12 mouse cellular contexts compared by ENCODE assay signal in genomic region chr9:57901197-57901596, GRCm38 (mm10). TPM values are rescaled to one million over a fixed set of nuclear protein-coding genes. Genes with fewer than 3 reads are reported as not detected.
DNase-seq lines count a peak whose midpoint lies in the region; ATAC-seq and TF ChIP-seq lines count a peak whose summit lies in the region.
"Had no signal": no experiment of that assay in that cellular context is flagged by ENCODE, and none has a peak within 500 bp of the region (broad histone marks: within the 10 kb centered on the region; RNA-seq: fewer than 3 reads in every experiment).

No protein-coding gene starts in this region.

- no peak overlapping the region for H3K27ac ChIP-seq in liver, embryonic 12.5 days
- peak overlapping the region; percentile 86 for H3K27ac ChIP-seq in hindbrain, embryonic 13.5 days
- H3K27ac ChIP-seq in neural tube, embryonic 14.5 days (ENCODE audit: low read depth, low read length): peak overlapping the region; percentile 66
- no peak overlapping the region for H3K27ac ChIP-seq in stomach, postnatal 0 days (replicated peaks)
- H3K27ac ChIP-seq: embryonic facial prominence, embryonic 12.5 days had no signal

- no peak for TF ChIP-seq EP300 in stomach, postnatal 0 days (optimal IDR thresholded peaks at IDR 0.05)

- WGBS in liver, embryonic 12.5 days (ENCODE audit: insufficient replicate concordance): 37% methylated on average over 9 of the region's 9 CpGs
- WGBS in hindbrain, embryonic 13.5 days: 19% methylated on average over 9 of the region's 9 CpGs
- WGBS in neural tube, embryonic 14.5 days: 11% methylated on average over 9 of the region's 9 CpGs
- WGBS in stomach, postnatal 0 days: 29% methylated on average over 9 of the region's 9 CpGs

- DNase-seq in liver: no peak
- DNase-seq in embryo, embryonic 11 days: peak; percentile 23
- DNase-seq in stomach, postnatal 0 days (ENCODE audit: low spot score): no peak
- DNase-seq: gastrocnemius, postnatal 10 days; kidney, adult 2 months had no signal

- no peaks in the 10 kb centered on the region for H3K36me3 ChIP-seq in liver, embryonic 12.5 days
- no peaks in the 10 kb centered on the region for H3K36me3 ChIP-seq in hindbrain, embryonic 13.5 days
- no peaks in the 10 kb centered on the region for H3K36me3 ChIP-seq in neural tube, embryonic 14.5 days (ENCODE audit: control insufficient read depth, insufficient read depth, low read length)
- H3K36me3 ChIP-seq in stomach, postnatal 0 days (ENCODE audit: control insufficient read depth, insufficient read depth, low read length): no peaks in the 10 kb centered on the region
- H3K36me3 ChIP-seq: embryonic facial prominence, embryonic 12.5 days had no signal

- no peak for ATAC-seq in liver, embryonic 12.5 days
- ATAC-seq in hindbrain, embryonic 13.5 days (ENCODE audit: low FRiP score): no peak; the same call in 1 of the 2 replicates
- peak; percentile 54; the same call in 1 of the 2 replicates for ATAC-seq in neural tube, embryonic 14.5 days (ENCODE audit: low read depth)
- ATAC-seq in erythroid progenitor cell, adult 5-6 weeks (replicated peaks; ENCODE audit: low FRiP score, poor library complexity, severe bottlenecking): no peak
- no peak for ATAC-seq in activated CD4-positive, CD25-positive, alpha-beta regulatory T cell, adult 4 months
- no peak for ATAC-seq in stomach, postnatal 0 days (ENCODE audit: low FRiP score, low TSS enrichment)
- ATAC-seq: lung, postnatal 0 days had no signal

- no peak overlapping the region for H3K4me3 ChIP-seq in liver, embryonic 12.5 days
- H3K4me3 ChIP-seq in hindbrain, embryonic 13.5 days: no peak overlapping the region
- no peak overlapping the region for H3K4me3 ChIP-seq in neural tube, embryonic 14.5 days (ENCODE audit: low read depth, low read length)
- H3K4me3 ChIP-seq in stomach, postnatal 0 days (ENCODE audit: low read depth, low read length): no peak overlapping the region
- H3K4me3 ChIP-seq: embryonic facial prominence, embryonic 12.5 days had no signal

- H3K4me2 ChIP-seq in liver, embryonic 12.5 days: peak overlapping the region; percentile 11
- H3K4me2 ChIP-seq in hindbrain, embryonic 13.5 days: peak overlapping the region; percentile 39
- peak overlapping the region; percentile 12 for H3K4me2 ChIP-seq in neural tube, embryonic 14.5 days (ENCODE audit: low read depth, low read length)
- H3K4me2 ChIP-seq in stomach, postnatal 0 days (replicated peaks; ENCODE audit: low read depth): no peak overlapping the region
- H3K4me2 ChIP-seq: embryonic facial prominence, embryonic 12.5 days had no signal

- no peak overlapping the region for H3K9ac ChIP-seq in liver, embryonic 12.5 days
- H3K9ac ChIP-seq in hindbrain, embryonic 13.5 days: peak overlapping the region; percentile 19; the same call in 1 of the 2 replicates
- peak overlapping the region; percentile 17; the same call in 1 of the 2 replicates for H3K9ac ChIP-seq in neural tube, embryonic 14.5 days (replicated peaks; ENCODE audit: low read depth, low read length)
- H3K9ac ChIP-seq in stomach, postnatal 0 days (ENCODE audit: low read length): no peak overlapping the region
- H3K9ac ChIP-seq: embryonic facial prominence, embryonic 12.5 days had no signal

- no peaks in the 10 kb centered on the region for H3K27me3 ChIP-seq in liver, embryonic 12.5 days (replicated peaks)
- no peaks in the 10 kb centered on the region for H3K27me3 ChIP-seq in hindbrain, embryonic 13.5 days
- H3K27me3 ChIP-seq in neural tube, embryonic 14.5 days (ENCODE audit: control insufficient read depth, insufficient read depth, low read length): no peaks in the 10 kb centered on the region
- no peaks in the 10 kb centered on the region for H3K27me3 ChIP-seq in stomach, postnatal 0 days (ENCODE audit: control insufficient read depth, insufficient read depth, low read length)
- H3K27me3 ChIP-seq: embryonic facial prominence, embryonic 12.5 days had no signal

- no peaks in the 10 kb centered on the region for H3K4me1 ChIP-seq in liver, embryonic 12.5 days
- H3K4me1 ChIP-seq in hindbrain, embryonic 13.5 days (replicated peaks): peaks cover 18% of the 10 kb centered on the region
- H3K4me1 ChIP-seq in neural tube, embryonic 14.5 days (ENCODE audit: control insufficient read depth, insufficient read depth, low read length): peaks cover 7% of the 10 kb centered on the region; the same call in 1 of the 2 replicates
- no peaks in the 10 kb centered on the region for H3K4me1 ChIP-seq in stomach, postnatal 0 days (replicated peaks; ENCODE audit: control insufficient read depth, insufficient read depth)

- no peak for TF ChIP-seq CTCF in stomach, postnatal 0 days (IDR thresholded peaks at IDR 0.05; ENCODE audit: low read depth)

- H3K9me3 ChIP-seq in liver, embryonic 12.5 days (replicated peaks): no peaks in the 10 kb centered on the region
- no peaks in the 10 kb centered on the region for H3K9me3 ChIP-seq in hindbrain, embryonic 13.5 days
- H3K9me3 ChIP-seq in neural tube, embryonic 14.5 days (ENCODE audit: control insufficient read depth, low read length): no peaks in the 10 kb centered on the region
- H3K9me3 ChIP-seq in stomach, postnatal 0 days (ENCODE audit: control insufficient read depth, low read length): no peaks in the 10 kb centered on the region
- H3K9me3 ChIP-seq: embryonic facial prominence, embryonic 12.5 days had no signal

RNA-seq across cellular contexts. Expression of gene Ubl7, which starts 9.6 kb away (rescaled TPM):
- 69.3 and 69.8 TPM in 2 replicates for polyA plus RNA-seq in liver, embryonic 12.5 days (2016; fragmentation: Nextera tagmentation; extraction: Ambion mirVana)
- 165 and 173 TPM in 2 replicates for polyA plus RNA-seq in hindbrain, embryonic 13.5 days (2015; fragmentation: Nextera tagmentation; extraction: Ambion mirVana)
- polyA plus RNA-seq in neural tube, embryonic 14.5 days (2014; fragmentation: Nextera tagmentation; extraction: Ambion mirVana): 157 and 164 TPM in 2 replicates
- total RNA-seq in erythroid progenitor cell, adult 5-6 weeks (2015; ENCODE audit: low replicate concordance): 16.2 and 33.1 TPM in 2 replicates
- total RNA-seq in erythroid progenitor cell, adult 5-6 weeks (2017; ENCODE audit: low replicate concordance): 13.8 and 15.0 TPM in 2 replicates
- polyA plus RNA-seq in activated CD4-positive, CD25-positive, alpha-beta regulatory T cell, adult 4 months (2017; shearing (Covaris generic)): 100 to 1,000 TPM; 119 to 137 TPM
- polyA plus RNA-seq in stomach, postnatal 0 days (2015; fragmentation: Nextera tagmentation; extraction: Ambion mirVana): 93.1 and 94.6 TPM in 2 replicates

RNA-seq across cellular contexts. Expression of gene Sema7a, which starts 38.7 kb away (rescaled TPM):
- polyA plus RNA-seq in liver, embryonic 12.5 days (2016; fragmentation: Nextera tagmentation; extraction: Ambion mirVana): not detected in 2 replicates
- 2.9 and 4.2 TPM in 2 replicates for polyA plus RNA-seq in hindbrain, embryonic 13.5 days (2015; fragmentation: Nextera tagmentation; extraction: Ambion mirVana)
- 5.6 and 7.2 TPM in 2 replicates for polyA plus RNA-seq in neural tube, embryonic 14.5 days (2014; fragmentation: Nextera tagmentation; extraction: Ambion mirVana)
- 0.42 TPM in 1 of 2 replicates, not detected in the other for total RNA-seq in erythroid progenitor cell, adult 5-6 weeks (2015; ENCODE audit: low replicate concordance)
- total RNA-seq in erythroid progenitor cell, adult 5-6 weeks (2017; ENCODE audit: low replicate concordance): 0.64 TPM in 1 of 2 replicates, not detected in the other
- under 1 TPM; 0.16 to 0.55 TPM for polyA plus RNA-seq in activated CD4-positive, CD25-positive, alpha-beta regulatory T cell, adult 4 months (2017; shearing (Covaris generic))
- 0.68 and 1.0 TPM in 2 replicates for polyA plus RNA-seq in stomach, postnatal 0 days (2015; fragmentation: Nextera tagmentation; extraction: Ambion mirVana)

Comparison
In these comparisons a context has a peak if more than half of its experiments do, and no peak if none do; other contexts are left out.
1. H3K27ac ChIP-seq: peak in hindbrain, embryonic 13.5 days (single experiment) and neural tube, embryonic 14.5 days (single experiment); none in liver, embryonic 12.5 days (single experiment) and stomach, postnatal 0 days (single experiment).
2. H3K9ac ChIP-seq: peak in hindbrain, embryonic 13.5 days (single experiment) and neural tube, embryonic 14.5 days (single experiment); none in liver, embryonic 12.5 days (single experiment) and stomach, postnatal 0 days (single experiment).